Mouse (Mus musculus) G1E (cell line): Measurements from ENCODE around the gene Klf12. TPM values are rescaled to one million over a fixed set of nuclear protein-coding genes. Genes with fewer than 3 reads are reported as not detected.

ENCODE experiments used
- ATAC-seq: 2 replicates; pipeline ENCODE4 v1.8.0; 2016; ENCODE audit warnings: mild to moderate bottlenecking; ENCODE audit not compliant: insufficient number of reproducible peaks, poor library complexity, low FRiP score, severe bottlenecking; ENCODE audit errors: extremely low read depth
- DNase-seq: peaks from one replicate; pipeline ENCODE4 v3.0.0; 2012; ENCODE audit warnings: low spot score
- H3K27me3 ChIP-seq: 2 replicates; pipeline ENCODE4 v1.6.1; 2012; ENCODE audit warnings: mild to moderate bottlenecking, low read length, inconsistent platforms; ENCODE audit not compliant: insufficient read depth
- H3K36me3 ChIP-seq: replicated peaks from 2 replicates; pipeline ENCODE3; 2012; ENCODE audit warnings: mild to moderate bottlenecking, inconsistent platforms
- H3K4me1 ChIP-seq: 2 replicates; pipeline ENCODE4 v1.6.1; 2012; ENCODE audit warnings: low read depth, low read length, inconsistent platforms, mixed read lengths; ENCODE audit not compliant: insufficient read depth
- H3K4me3 ChIP-seq: 2 replicates; pipeline ENCODE4 v1.5.1; 2012; ENCODE audit warnings: low read depth, mild to moderate bottlenecking, inconsistent platforms, low read length, moderate library complexity, mixed read lengths
- H3K9me3 ChIP-seq: replicated peaks from 2 replicates; pipeline ENCODE4 v1.6.1; 2012; ENCODE audit warnings: inconsistent platforms
- CTCF ChIP-seq: IDR thresholded peaks from 2 replicates; pipeline ENCODE4 v1.5.1; 2012; ENCODE audit warnings: low read depth, low read length, inconsistent platforms, mixed read lengths
- GATA1 ChIP-seq: IDR thresholded peaks from 2 replicates; pipeline ENCODE4 v1.6.1; 2012; ENCODE audit warnings: borderline replicate concordance, low read length, inconsistent platforms, mixed read lengths
- GATA2 ChIP-seq: IDR thresholded peaks from 2 replicates; pipeline ENCODE4 v1.6.1; 2012; ENCODE audit warnings: low read depth, low read length, inconsistent platforms, borderline replicate concordance
- POLR2AphosphoS5 ChIP-seq: IDR thresholded peaks from 2 replicates; pipeline ENCODE4 v1.6.1; 2012; ENCODE audit warnings: low read depth, low read length, inconsistent platforms; ENCODE audit not compliant: insufficient replicate concordance
- TAL1 ChIP-seq: conservative IDR thresholded peaks from 2 replicates; pipeline ENCODE4 v1.6.1; 2012; ENCODE audit warnings: low read depth, low read length, inconsistent platforms, mixed read lengths
- polyA plus RNA-seq: library from polyadenylated mRNA; stranded (reverse); fragments of >175 nt; gene quantifications from 2 replicates; pipeline ENCODE4 v1.2.3, GENCODE M21; 2012
- total RNA-seq, 2 experiments: library from RNA; stranded (forward) in 1 of 2; stranded (reverse) in 1 of 2; fragments of 200-1000 nt in 1 of 2; fragments of >200 nt in 1 of 2; fragmentation: Nextera tagmentation in 1 of 2; gene quantifications; 2 replicates each; pipeline ENCODE4 v1.2.3; 2014 to 2017

The Klf12 gene
- total and polyA plus RNA-seq, 3 experiments, result 0.27 TPM; not detected in 2

GRCm38 (mm10) chr14:100177796-100178195, 106.7 kb downstream of the Klf12 start:
- ATAC-seq (no peak), DNase-seq (no peak)
- no peak for TF ChIP-seq CTCF
- no peaks in the 10 kb centered on the region for H3K4me1 ChIP-seq
- peaks cover 23% of the 10 kb centered on the region for H3K9me3 ChIP-seq
- H3K27me3 ChIP-seq, result no peaks in the 10 kb centered on the region
- H3K36me3 ChIP-seq, result no peaks in the 10 kb centered on the region
- H3K4me3 ChIP-seq, result no peak overlapping the region

GRCm38 (mm10) chr14:100165075-100165474, 119.4 kb downstream of the Klf12 start:
- TF ChIP-seq POLR2AphosphoS5 (no peak), TAL1 (no peak), CTCF (no peak), GATA2 (no peak), GATA1 (no peak)
- no peak for ATAC-seq
- Histone ChIP-seq H3K4me3 (no peak overlapping the region), H3K36me3 (no peaks in the 10 kb centered on the region), H3K27me3 (no peaks in the 10 kb centered on the region), H3K4me1 (no peaks in the 10 kb centered on the region), H3K9me3 (peaks cover 16% of the 10 kb centered on the region)
- DNase-seq, result no peak

DNA sequence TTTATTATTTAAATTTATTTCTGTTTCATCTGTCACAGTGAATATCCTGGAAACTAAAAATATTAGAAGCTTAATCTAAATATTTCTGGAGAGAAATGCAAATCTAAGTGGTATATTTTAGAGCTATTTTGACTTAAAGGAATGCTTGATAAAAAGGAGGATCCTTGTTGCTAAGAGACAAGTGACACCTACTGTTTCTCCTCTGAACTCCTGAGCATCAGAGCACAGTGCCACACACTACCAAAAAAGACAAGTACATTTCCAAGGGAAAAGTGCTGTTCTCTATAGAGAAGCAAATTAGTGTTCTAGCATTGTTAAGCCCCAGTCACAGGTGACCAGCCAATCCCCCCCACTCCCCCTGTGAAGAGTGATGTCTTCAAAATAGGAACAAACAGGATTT, 127.8 kb downstream of the Klf12 start:
- no peaks in the 10 kb centered on the region for H3K36me3 ChIP-seq
- H3K27me3 ChIP-seq, result no peaks in the 10 kb centered on the region
- ATAC-seq (no peak), DNase-seq (no peak)
- peaks cover 15% of the 10 kb centered on the region for H3K9me3 ChIP-seq
- H3K4me1 ChIP-seq, result no peaks in the 10 kb centered on the region
- no peak overlapping the region for H3K4me3 ChIP-seq
- TF ChIP-seq GATA2, result no peak
- TF ChIP-seq GATA1, result no peak
- no peak for TF ChIP-seq CTCF
- TF ChIP-seq POLR2AphosphoS5, result no peak
- TF ChIP-seq TAL1, result no peak

DNA sequence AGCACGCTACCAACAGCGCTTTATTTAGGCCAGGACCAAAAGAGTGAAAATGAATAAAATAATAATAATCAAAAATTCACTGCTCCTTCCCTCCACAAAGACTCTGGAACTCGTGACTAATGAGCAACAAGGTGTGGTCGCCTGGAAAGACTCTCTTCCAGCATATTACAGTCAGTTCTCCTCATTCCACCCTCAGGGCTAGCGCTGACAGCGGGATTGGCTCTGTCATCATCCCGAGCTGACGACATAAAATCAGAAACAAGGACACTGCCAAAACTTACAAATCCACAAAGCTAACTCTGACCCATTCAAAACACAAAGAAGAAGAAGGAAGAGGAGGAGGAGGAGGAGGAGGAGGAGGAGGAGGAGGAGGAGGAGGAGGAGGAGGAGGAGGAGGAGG, 136.8 kb downstream of the Klf12 start:
- no peaks in the 10 kb centered on the region for H3K4me1 ChIP-seq
- peaks cover 39% of the 10 kb centered on the region for H3K9me3 ChIP-seq
- H3K4me3 ChIP-seq, result no peak overlapping the region
- H3K27me3 ChIP-seq, result no peaks in the 10 kb centered on the region
- TF ChIP-seq GATA1, result no peak
- no peak for TF ChIP-seq POLR2AphosphoS5
- no peak for TF ChIP-seq CTCF
- no peak for DNase-seq
- ATAC-seq, result no peak
- H3K36me3 ChIP-seq, result no peaks in the 10 kb centered on the region

- DNase-seq, result no peak
- Histone ChIP-seq H3K4me3 (no peak overlapping the region), H3K9me3 (peaks cover 38% of the 10 kb centered on the region), H3K4me1 (no peaks in the 10 kb centered on the region), H3K27me3 (no peaks in the 10 kb centered on the region), H3K36me3 (no peaks in the 10 kb centered on the region)
- ATAC-seq, result no peak
- TF ChIP-seq TAL1, result no peak
- TF ChIP-seq CTCF, result no peak
- TF ChIP-seq GATA1, result no peak
- no peak for TF ChIP-seq POLR2AphosphoS5
- no peak for TF ChIP-seq GATA2
Measured at GRCm38 (mm10) chr14:100140370-100140769, 144.1 kb downstream of the Klf12 start.

DNA sequence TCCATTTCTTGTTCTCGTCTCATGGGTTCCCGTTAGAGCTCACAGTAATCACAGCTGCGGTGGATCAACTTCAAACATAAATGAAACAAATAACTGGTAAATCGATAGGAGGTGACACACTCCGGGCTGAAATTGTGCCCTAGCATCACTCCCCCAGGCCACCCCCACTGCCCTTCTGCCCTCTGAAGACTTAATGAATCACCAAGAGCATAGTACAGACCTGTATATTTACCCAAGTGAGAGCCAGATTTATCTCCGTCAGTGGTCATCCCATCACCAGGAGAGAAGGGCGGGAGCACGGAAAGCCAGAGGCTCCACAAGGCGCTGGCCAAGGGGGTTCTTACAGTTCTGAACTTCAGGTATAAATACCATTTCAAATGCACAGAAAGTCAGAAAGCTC, 150.2 kb downstream of the Klf12 start:
- TF ChIP-seq CTCF (no peak), GATA1 (no peak), POLR2AphosphoS5 (no peak), TAL1 (no peak), GATA2 (no peak)
- no peak overlapping the region for H3K4me3 ChIP-seq
- no peaks in the 10 kb centered on the region for H3K27me3 ChIP-seq
- peaks cover 33% of the 10 kb centered on the region for H3K9me3 ChIP-seq
- ATAC-seq, result no peak
- no peaks in the 10 kb centered on the region for H3K4me1 ChIP-seq
- no peak for DNase-seq
- no peaks in the 10 kb centered on the region for H3K36me3 ChIP-seq

DNA sequence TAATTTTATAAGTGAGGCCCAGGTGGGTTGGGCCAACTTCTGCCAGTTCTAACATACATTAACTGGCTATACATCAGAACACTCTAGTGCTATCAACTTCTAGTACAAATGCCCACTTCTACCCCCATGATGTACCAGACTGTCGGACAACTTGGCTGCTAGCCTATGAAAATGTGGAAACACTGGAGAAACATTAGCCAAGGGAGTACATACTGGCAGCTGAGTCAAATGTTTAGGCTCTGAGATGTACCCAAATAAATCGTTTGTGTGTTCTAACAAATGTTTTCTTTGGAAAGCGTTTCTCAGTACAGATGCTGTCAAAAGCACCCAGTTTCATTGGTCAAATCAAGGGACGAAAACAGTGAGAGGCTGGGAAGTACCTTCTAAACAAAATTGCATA, 152.0 kb downstream of the Klf12 start:
- ATAC-seq, result no peak
- H3K4me3 ChIP-seq, result no peak overlapping the region
- peaks cover 37% of the 10 kb centered on the region for H3K9me3 ChIP-seq

More for the DNA sequence above, 152.0 kb downstream of the Klf12 start:
- TF ChIP-seq GATA1, result no peak
- no peaks in the 10 kb centered on the region for H3K27me3 ChIP-seq
- no peak for DNase-seq
- H3K36me3 ChIP-seq, result no peaks in the 10 kb centered on the region
- no peaks in the 10 kb centered on the region for H3K4me1 ChIP-seq
